8 mouse cellular contexts compared by ENCODE assay signal in the genomic region with DNA sequence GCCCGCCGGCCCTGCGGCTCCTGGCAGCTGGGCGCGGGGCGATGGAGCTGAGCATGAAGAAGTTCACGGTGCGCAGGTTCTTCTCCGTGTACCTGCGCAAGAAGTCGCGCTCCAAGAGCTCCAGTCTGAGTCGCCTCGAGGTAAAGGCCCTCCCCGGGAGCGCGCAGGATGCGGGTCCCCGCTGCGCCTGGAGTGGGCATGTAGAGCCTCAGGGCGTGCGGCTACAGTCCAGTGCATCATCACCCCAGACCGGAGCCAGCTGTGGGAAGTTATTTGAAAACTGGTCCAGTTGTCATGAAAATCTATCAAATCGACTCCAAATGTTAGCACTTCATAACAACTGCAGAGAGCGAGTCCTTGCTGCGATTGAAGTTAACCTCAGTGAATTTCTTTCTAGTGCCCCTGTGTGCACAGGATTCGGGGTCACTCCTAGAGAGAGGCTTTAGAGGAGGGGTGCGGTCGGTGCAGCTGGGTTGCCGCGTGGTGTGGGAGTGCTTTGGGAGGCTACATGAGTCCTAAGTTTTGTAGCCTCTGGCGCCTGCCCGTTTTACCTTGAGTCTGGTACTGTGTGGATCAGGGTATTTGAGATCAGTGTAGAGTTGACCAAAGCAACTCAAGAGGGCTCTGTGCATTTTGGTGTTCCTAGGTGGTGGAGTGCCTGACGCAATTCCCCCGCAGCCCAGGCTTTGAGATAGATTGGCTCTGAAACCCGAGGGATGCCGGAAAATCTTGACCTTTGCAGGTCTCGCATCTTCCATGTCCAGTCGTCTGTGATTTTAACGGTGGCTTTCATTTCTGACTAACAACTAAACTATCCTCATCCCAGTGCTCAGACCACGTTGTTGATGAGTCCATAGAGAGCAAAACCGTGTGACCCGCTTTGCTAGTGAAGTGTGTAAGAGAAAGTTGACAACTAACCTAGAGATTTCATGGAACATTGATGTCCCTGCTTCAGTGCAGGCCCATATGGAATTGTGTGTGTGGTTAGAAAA. TPM values are rescaled to one million over a fixed set of nuclear protein-coding genes. Genes with fewer than 3 reads are reported as not detected.
DNase-seq lines count a peak whose midpoint lies in the region; ATAC-seq lines count a peak whose summit lies in the region.

No protein-coding gene starts in this region.

- peaks cover 19% of the 10 kb centered on the region; the same call in 1 of the 2 replicates for H3K4me1 ChIP-seq in brown adipose tissue, adult 24 weeks (ENCODE audit: control insufficient read depth, insufficient read depth, insufficient read length, low read length)
- peaks cover 16% of the 10 kb centered on the region for H3K4me1 ChIP-seq in hindbrain, embryonic 16.5 days (ENCODE audit: control insufficient read depth, insufficient read depth, low read depth, low read length)
- peaks cover 12% of the 10 kb centered on the region for H3K4me1 ChIP-seq in lung, embryonic 16.5 days (replicated peaks; ENCODE audit: control insufficient read depth, insufficient read depth, low read length)

- H3K9ac ChIP-seq in hindbrain, embryonic 16.5 days (ENCODE audit: low read depth, low read length): peak overlapping the region; percentile 85
- peak overlapping the region; percentile 66 for H3K9ac ChIP-seq in lung, embryonic 16.5 days (ENCODE audit: low read length)

- 0 out of 2 replicates have a peak overlapping the region, but pooled peaks have one; percentile 5 for H3K27ac ChIP-seq in brown adipose tissue, adult 24 weeks (replicated peaks; ENCODE audit: low read depth, low read length)
- H3K27ac ChIP-seq in hindbrain, embryonic 16.5 days (ENCODE audit: low read depth, low read length): peak overlapping the region; percentile 84
- H3K27ac ChIP-seq in lung, embryonic 16.5 days (ENCODE audit: low read length): peak overlapping the region; percentile 37

- no peaks in the 10 kb centered on the region for H3K27me3 ChIP-seq in hindbrain, embryonic 16.5 days (replicated peaks; ENCODE audit: control insufficient read depth, insufficient read depth, low read length)
- no peaks in the 10 kb centered on the region for H3K27me3 ChIP-seq in lung, embryonic 16.5 days (ENCODE audit: control insufficient read depth, insufficient read depth, low read depth, low read length)

- peak overlapping the region; percentile 89 for H3K4me2 ChIP-seq in hindbrain, embryonic 16.5 days (ENCODE audit: low read length)
- H3K4me2 ChIP-seq in lung, embryonic 16.5 days (ENCODE audit: low read depth, low read length): peak overlapping the region; percentile 67

- WGBS in hindbrain, embryonic 16.5 days: 1% methylated on average over 43 of the region's 43 CpGs
- 2% methylated on average over 43 of the region's 43 CpGs for WGBS in lung, embryonic 16.5 days

- peak; percentile 48 for DNase-seq in cerebellum, adult 9-10 months
- DNase-seq in 3134 (ENCODE audit: extremely low read depth, insufficient read length, low spot score): peak; percentile 22
- DNase-seq in urinary bladder, adult 2 months (ENCODE audit: low spot score): no peak
- no peak for DNase-seq in left cerebral cortex, adult 18-20 months (ENCODE audit: low spot score in 2 of 2)

- peak overlapping the region; percentile 78 for H3K4me3 ChIP-seq in brown adipose tissue, adult 24 weeks (ENCODE audit: insufficient read depth, low read depth, low read length)
- peak overlapping the region; percentile 83 for H3K4me3 ChIP-seq in hindbrain, embryonic 16.5 days (ENCODE audit: low read length)
- peak overlapping the region; percentile 61 for H3K4me3 ChIP-seq in lung, embryonic 16.5 days (ENCODE audit: low read length)

- no peaks in the 10 kb centered on the region for H3K36me3 ChIP-seq in hindbrain, embryonic 16.5 days (ENCODE audit: control insufficient read depth, insufficient read depth, low read length)
- H3K36me3 ChIP-seq in lung, embryonic 16.5 days (ENCODE audit: control insufficient read depth, insufficient read depth, low read length): no peaks in the 10 kb centered on the region

- ATAC-seq in cerebellum, adult (ENCODE audit: insufficient number of reproducible peaks, low FRiP score, low TSS enrichment): no peak; the same call in 1 of the 2 replicates
- ATAC-seq in hindbrain, embryonic 16.5 days: no peak
- peak; percentile 19; the same call in 1 of the 2 replicates for ATAC-seq in lung, embryonic 16.5 days (ENCODE audit: low read depth)

- no peaks in the 10 kb centered on the region for H3K9me3 ChIP-seq in hindbrain, embryonic 16.5 days (ENCODE audit: control insufficient read depth, low read length)
- no peaks in the 10 kb centered on the region for H3K9me3 ChIP-seq in lung, embryonic 16.5 days (ENCODE audit: control insufficient read depth, low read length)

RNA-seq across cellular contexts. Expression of gene Rps6ka2, which starts 0.7 kb away (rescaled TPM):
- polyA plus RNA-seq in brown adipose tissue, adult 24 weeks (2012; ENCODE audit: insufficient read depth, insufficient read length, missing spikeins): 1.3 and 2.2 TPM in 2 replicates
- polyA plus RNA-seq in hindbrain, embryonic 16.5 days (2015; fragmentation: Nextera tagmentation; extraction: Ambion mirVana): 18.7 and 20.9 TPM in 2 replicates
- 10.5 and 10.6 TPM in 2 replicates for polyA plus RNA-seq in lung, embryonic 16.5 days (2015; fragmentation: Nextera tagmentation; extraction: Ambion mirVana)
- polyA plus RNA-seq in urinary bladder, adult 2 months (2012; rRNA removed): 4.9 and 6.5 TPM in 2 replicates
- total RNA-seq in left cerebral cortex, adult 18-20 months (2021): 10 to 100 TPM; 59.6 to 60.0 TPM

Comparison
In these comparisons a context has a peak if more than half of its experiments do, and no peak if none do; other contexts are left out.
1. DNase-seq: peak in cerebellum, adult 9-10 months (single experiment) and 3134 (single experiment); none in urinary bladder, adult 2 months (single experiment) and left cerebral cortex, adult 18-20 months (0 of 2).
2. H3K27ac ChIP-seq: peak in every context shown above with its lines; median percentile 84 in hindbrain, embryonic 16.5 days; 37 in lung, embryonic 16.5 days; 5 in brown adipose tissue, adult 24 weeks.
3. Peak in every context shown above with its lines, with median percentiles within 50 percentile points of each other: H3K4me3 ChIP-seq.